Mouse (Mus musculus) embryonic fibroblast, embryonic 13.5 days (primary cell): ENCODE results near the gene Zcchc17.

Experiments used
- CTCF ChIP-seq: IDR thresholded peaks from 2 replicates; pipeline ENCODE4 v1.5.1; 2011; ENCODE audit warnings: mild to moderate bottlenecking, control low read depth, low read length, moderate library complexity, borderline replicate concordance; ENCODE audit not compliant: insufficient read depth
- POLR2A ChIP-seq: IDR thresholded peaks from 2 replicates; pipeline ENCODE4 v1.6.1; 2011; ENCODE audit warnings: low read depth, mild to moderate bottlenecking, control low read depth, low read length, moderate library complexity

DNA sequence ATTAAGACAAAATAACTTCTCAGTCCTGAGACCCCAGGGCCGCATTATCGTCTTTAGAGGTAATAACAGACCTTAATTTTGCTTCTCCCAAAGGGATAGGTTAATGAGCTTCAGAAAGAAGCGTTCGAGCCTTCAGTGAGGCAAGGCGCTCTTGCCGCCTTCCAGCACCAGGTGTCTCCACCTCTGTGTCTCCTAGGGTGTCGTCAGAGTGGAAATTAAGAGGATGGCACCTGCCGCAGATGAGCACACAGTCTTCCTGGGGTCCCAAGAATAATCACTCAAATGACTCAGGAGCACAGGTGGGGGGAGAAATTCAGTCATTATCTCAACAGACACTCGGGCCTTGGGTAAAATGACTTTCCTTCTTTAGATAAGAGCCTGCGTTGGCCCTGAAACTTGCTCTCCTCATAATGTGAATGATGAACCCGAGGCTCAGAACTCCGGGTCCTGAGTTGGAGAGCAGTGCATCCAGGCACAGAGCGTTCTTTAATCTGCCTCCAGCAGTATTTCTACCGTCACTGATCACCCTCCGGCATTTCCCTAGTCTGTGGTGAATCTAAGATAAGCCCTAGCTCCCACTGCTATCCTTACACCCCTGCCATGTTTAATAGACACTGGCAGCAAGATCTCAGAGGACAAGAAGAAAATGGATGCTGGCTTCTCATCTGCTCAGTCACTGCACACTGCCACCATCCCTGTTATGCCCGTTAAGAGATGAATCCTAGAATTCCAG lies 8.9 kb downstream of the Zcchc17 start:
- no peak for TF ChIP-seq POLR2A
- no peak for TF ChIP-seq CTCF
